Mouse (Mus musculus): ENCODE measurements around the gene Gnpnat1. TPM values are rescaled to one million over a fixed set of nuclear protein-coding genes. Genes with fewer than 3 reads are reported as not detected.
A peak's percentile ranks its signal among the peaks of the same experiment; 100 is the strongest.
"Not testable (repeated sequence)": the region's sequence is repeated elsewhere in the genome, so short reads cannot be mapped to it uniquely, and the experiment has no call there.

Gnpnat1 gene
- total RNA-seq (2021) = 10 to 100 TPM; 12.3 to 12.7 TPM
- long read RNA-seq, experiment 1, transcript Gnpnat1-201 (6 exons, 2,788 nt) = major isoform, 16 of 22 reads
- long read RNA-seq, experiment 1, partial matches to known transcripts = 2 of 22 reads
- long read RNA-seq, experiment 1, other reads (novel, unspliced or antisense) = 2 of 22 reads
- long read RNA-seq, experiment 2, transcript Gnpnat1-201 (6 exons, 2,788 nt) = major isoform, 18 of 21 reads
- long read RNA-seq, experiment 2, partial matches to known transcripts = 0 of 21 reads
- long read RNA-seq, experiment 2, other reads (novel, unspliced or antisense) = 3 of 21 reads

GRCm38 (mm10) chr14:45404813-45405212 is at the start of gene Gnpnat1:
TSS of gene Gnpnat1 (minus strand) at chr14:45404913.
- intact Hi-C loops (cut with DNase I) = not testable (repeated sequence)

GRCm38 (mm10) chr14:45453538-45454233 is 49.0 kb upstream of the Gnpnat1 start:
- DNase-seq (ENCODE audit: low spot score in 2 of 2) = no peak
- intact Hi-C loops (cut with DNase I) = no loop called here

More at GRCm38 (mm10) chr14:45404813-45405212, at the start of gene Gnpnat1:
- DNase-seq (ENCODE audit: low spot score in 2 of 2) = not testable (repeated sequence)

- no peak for DNase-seq (ENCODE audit: low spot score in 2 of 2)
- intact Hi-C loops (cut with DNase I) = no loop called here
These were observed 48.3 kb upstream of the Gnpnat1 start for GRCm38 (mm10) chr14:45452861-45453512.

GRCm38 (mm10) chr14:45452148-45452547 is 47.4 kb upstream of the Gnpnat1 start:
- intact Hi-C loops (cut with DNase I) = no loop called here
- no peak for DNase-seq (ENCODE audit: low spot score in 2 of 2)

- intact Hi-C loops (cut with DNase I) = no loop called here
- no peak for DNase-seq (ENCODE audit: low spot score in 2 of 2)
These were observed 46.4 kb upstream of the Gnpnat1 start for GRCm38 (mm10) chr14:45451090-45451489.

- no peak for DNase-seq (ENCODE audit: low spot score in 2 of 2)
- intact Hi-C loops (cut with DNase I) = no loop called here
These were observed 42.1 kb upstream of the Gnpnat1 start for GRCm38 (mm10) chr14:45446777-45447176.

GRCm38 (mm10) chr14:45445445-45445844 is 40.7 kb upstream of the Gnpnat1 start:
- DNase-seq (ENCODE audit: low spot score in 2 of 2) = no peak
- intact Hi-C loops (cut with DNase I) = no loop called here

- DNase-seq (ENCODE audit: low spot score in 2 of 2) = no peak
- intact Hi-C loops (cut with DNase I) = no loop called here
These were observed 40.2 kb upstream of the Gnpnat1 start for GRCm38 (mm10) chr14:45444870-45445269.

- no peak for DNase-seq (ENCODE audit: low spot score in 2 of 2)
- intact Hi-C loops (cut with DNase I) = no loop called here
These were observed 38.3 kb upstream of the Gnpnat1 start for GRCm38 (mm10) chr14:45442781-45443560.

GRCm38 (mm10) chr14:45441291-45441690 is 36.6 kb upstream of the Gnpnat1 start:
- no peak for DNase-seq (ENCODE audit: low spot score in 2 of 2)
- intact Hi-C loops (cut with DNase I) = no loop called here

- intact Hi-C loops (cut with DNase I) = no loop called here
- DNase-seq (ENCODE audit: low spot score in 2 of 2) = no peak
These were observed 34.7 kb upstream of the Gnpnat1 start for GRCm38 (mm10) chr14:45439387-45439786.

GRCm38 (mm10) chr14:45438931-45439275 is 34.2 kb upstream of the Gnpnat1 start:
- intact Hi-C loops (cut with DNase I) = no loop called here
- no peak for DNase-seq (ENCODE audit: low spot score in 2 of 2)

- intact Hi-C loops (cut with DNase I) = no loop called here
- DNase-seq (ENCODE audit: low spot score in 2 of 2) = no peak
These were observed 33.7 kb upstream of the Gnpnat1 start for GRCm38 (mm10) chr14:45438250-45438930.

GRCm38 (mm10) chr14:45434220-45434619 is 29.5 kb upstream of the Gnpnat1 start:
- DNase-seq (ENCODE audit: low spot score in 2 of 2) = no peak
- intact Hi-C loops (cut with DNase I) = no loop called here

- intact Hi-C loops (cut with DNase I) = no loop called here
These were observed 27.3 kb upstream of the Gnpnat1 start for GRCm38 (mm10) chr14:45432003-45432402.

GRCm38 (mm10) chr14:45430066-45430842 is 25.5 kb upstream of the Gnpnat1 start:
- intact Hi-C loops (cut with DNase I) = no loop called here
- no peak for DNase-seq (ENCODE audit: low spot score in 2 of 2)

More at GRCm38 (mm10) chr14:45432003-45432402, 27.3 kb upstream of the Gnpnat1 start:
- DNase-seq (ENCODE audit: low spot score in 2 of 2) = no peak

GRCm38 (mm10) chr14:45423220-45423619 is 18.5 kb upstream of the Gnpnat1 start:
- intact Hi-C loops (cut with DNase I) = loop anchor here (2.0 to 5.0 kb wide), 4 partner anchors 119 to 349 kb away; no protein-coding TSS in a partner anchor
- peak; percentile 60 to 67 for DNase-seq (ENCODE audit: low spot score in 2 of 2)

GRCm38 (mm10) chr14:45422371-45422770 is 17.7 kb upstream of the Gnpnat1 start:
- peak in 1 of 2 experiments; percentile 20 for DNase-seq (ENCODE audit: low spot score in 2 of 2)
- intact Hi-C loops (cut with DNase I) = loop anchor here (2.0 to 5.0 kb wide), 4 partner anchors 120 to 350 kb away; no protein-coding TSS in a partner anchor

Measured in left cerebral cortex, postnatal 14 days (tissue).